Mouse (Mus musculus) heart, adult 2 months (tissue): ENCODE data around the gene Polq.

Source experiments
- CTCF ChIP-seq: fragments of 200-600 bp; IDR thresholded peaks from 2 replicates; pipeline ENCODE4 v1.8.1; 2022; ENCODE audit warnings: antibody characterized with exemption, mild to moderate bottlenecking, moderate library complexity
- EP300 ChIP-seq: fragments of 200-500 bp; IDR thresholded peaks from 2 replicates; pipeline ENCODE4 v1.6.1; 2011; ENCODE audit warnings: low read depth, low read length, control low read depth; ENCODE audit not compliant: insufficient read depth
- POLR2A ChIP-seq: fragments of 200-500 bp; IDR thresholded peaks from 2 replicates; pipeline ENCODE4 v1.6.1; 2011; ENCODE audit warnings: mild to moderate bottlenecking, low read depth, low read length, control low read depth; ENCODE audit not compliant: insufficient read depth

- TF ChIP-seq POLR2A (no peak), CTCF (no peak), EP300 (no peak)
Observed at GRCm38 (mm10) chr16:37009262-37009661, 2.3 kb upstream of the Polq start.
